Mouse (Mus musculus) megakaryocyte-erythroid progenitor cell, adult 5 weeks (primary cell): ENCODE results near the gene Ogfrl1. TPM values are rescaled to one million over a fixed set of nuclear protein-coding genes. Genes with fewer than 3 reads are reported as not detected.

Source experiments
- polyA plus RNA-seq: library from polyadenylated mRNA; stranded (reverse); fragments of >175 nt; gene quantifications from 2 replicates; pipeline ENCODE4 v1.2.3, GENCODE M21; 2012

Ogfrl1 gene
- polyA plus RNA-seq, result 28.6 and 29.3 TPM in 2 replicates

DNA sequence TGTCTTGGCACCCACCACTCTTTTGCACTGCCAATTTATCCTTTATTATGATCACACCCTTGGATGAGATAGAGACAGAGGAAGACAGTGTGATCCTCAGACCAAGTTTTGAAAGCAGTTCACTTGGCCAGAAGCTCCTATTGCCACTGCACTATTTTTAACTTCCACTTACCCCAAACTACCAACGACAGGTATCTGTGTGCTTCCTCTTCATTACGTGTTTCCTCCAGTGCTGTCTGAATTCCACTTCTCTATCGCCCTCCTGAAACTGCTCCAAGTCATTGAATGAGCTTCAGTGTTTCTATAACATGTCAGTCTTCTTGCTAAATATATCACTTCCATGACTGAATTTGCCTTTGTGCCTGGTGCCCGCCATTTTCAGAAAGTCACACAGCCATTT is at the start of gene Ogfrl1:
Ogfrl1 (minus strand) TSS at position 150 of the 400 bp plus-strand sequence.

